Mouse (Mus musculus): ENCODE results near the gene Hmgcs2. TPM values are rescaled to one million over a fixed set of nuclear protein-coding genes. Genes with fewer than 3 reads are reported as not detected.
A peak's percentile ranks its signal among the peaks of the same experiment; 100 is the strongest.
"Not testable (repeated sequence)": the region's sequence is repeated elsewhere in the genome, so short reads cannot be mapped to it uniquely, and the experiment has no call there.

The Hmgcs2 gene
- polyA plus RNA-seq, 1 experiment from 2014 or later: 8.7 TPM

- H3K27ac ChIP-seq: peak overlapping the region; percentile 52
- ATAC-seq (replicated peaks; ENCODE audit: insufficient number of reproducible peaks, insufficient read depth, low FRiP score, low read depth): peak; percentile 51
- peak overlapping the region; percentile 61 for H3K9ac ChIP-seq
- 0 out of 2 replicates have a peak, but pooled peaks cover 4% of the 10 kb centered on the region for H3K27me3 ChIP-seq
- peak overlapping the region; percentile 96 for H3K4me2 ChIP-seq
- WGBS: under 1% methylated on average over 46 of the region's 46 CpGs
- H3K4me3 ChIP-seq: peak overlapping the region; percentile 64
- peaks cover under 1% of the 10 kb centered on the region; the same call in 1 of the 2 replicates for H3K36me3 ChIP-seq
- H3K9me3 ChIP-seq (replicated peaks): no peaks in the 10 kb centered on the region
- H3K4me1 ChIP-seq (replicated peaks): peaks cover 23% of the 10 kb centered on the region
Observed at GRCm38 (mm10) chr3:98339097-98339705, 59.0 kb downstream of the Hmgcs2 start.

DNA sequence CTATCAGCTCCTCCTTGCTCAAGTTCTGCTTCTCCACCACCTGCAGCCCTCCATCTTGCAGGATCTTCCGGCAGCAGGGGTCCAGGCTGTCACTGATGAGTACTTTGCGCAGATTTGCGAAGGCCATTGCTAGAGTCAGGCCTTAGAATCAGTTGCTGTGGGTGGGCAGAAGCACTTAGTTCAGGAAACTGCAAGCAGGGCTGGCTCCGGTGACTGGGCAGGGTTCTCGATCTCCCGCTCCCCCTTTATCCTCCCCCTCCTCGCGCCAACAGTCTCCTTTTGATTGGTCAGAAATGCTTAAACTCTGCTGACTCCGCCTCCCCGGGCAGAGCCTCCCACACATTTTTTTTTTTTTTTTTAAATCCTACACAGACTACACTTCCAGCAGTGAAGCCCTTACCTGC is 59.5 kb downstream of the Hmgcs2 start, which contains the start of gene Phgdh:
Gene Phgdh, minus strand, starts transcription at position 285 of the 404 bp plus-strand sequence.
- H3K4me1 ChIP-seq (replicated peaks): peaks cover 23% of the 10 kb centered on the region
- ATAC-seq (replicated peaks; ENCODE audit: insufficient number of reproducible peaks, insufficient read depth, low FRiP score, low read depth): peak; percentile 59
- H3K4me2 ChIP-seq: peak within 1 kb of the TSS; percentile 96
- H3K4me3 ChIP-seq: peak within 1 kb of the TSS; percentile 64
- peak within 1 kb of the TSS; percentile 61 for H3K9ac ChIP-seq
- H3K27me3 ChIP-seq; H3K36me3 ChIP-seq; H3K9me3 ChIP-seq (replicated peaks): not testable (repeated sequence)
- peak within 1 kb of the TSS; percentile 52 for H3K27ac ChIP-seq
- WGBS: under 1% methylated on average over 10 of the region's 10 CpGs

- ATAC-seq (replicated peaks; ENCODE audit: insufficient number of reproducible peaks, insufficient read depth, low FRiP score, low read depth): no peak
- Histone ChIP-seq H3K4me2 (no peak overlapping the region), H3K36me3 (no peaks in the 10 kb centered on the region), H3K9ac (no peak overlapping the region), H3K27me3 (0 out of 2 replicates have a peak, but pooled peaks cover 4% of the 10 kb centered on the region), H3K27ac (no peak overlapping the region), H3K9me3 (replicated peaks) (no peaks in the 10 kb centered on the region), H3K4me1 (replicated peaks) (peaks cover 16% of the 10 kb centered on the region), H3K4me3 (no peak overlapping the region)
- 76% methylated on average over 17 of the region's 17 CpGs for WGBS
Observed at GRCm38 (mm10) chr3:98340818-98341594, 60.8 kb downstream of the Hmgcs2 start.

DNA sequence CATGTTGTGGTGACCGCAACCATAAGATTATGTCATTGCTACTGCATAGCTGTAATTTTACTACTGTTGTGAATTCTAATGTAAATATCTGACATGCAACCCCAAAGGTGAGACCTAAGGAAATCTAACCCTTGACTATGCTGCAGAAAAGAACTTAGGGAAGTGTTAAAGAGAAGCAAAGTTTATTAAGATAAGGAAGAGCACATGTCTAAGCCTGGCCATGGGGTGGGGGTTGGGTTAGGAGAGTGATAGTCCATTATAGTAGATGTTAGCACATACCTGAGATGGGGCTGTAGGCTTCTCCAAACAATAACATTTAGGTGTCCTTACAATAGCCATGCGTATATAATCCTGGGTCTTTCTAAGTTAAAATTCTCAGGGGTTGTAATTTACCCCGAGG is 63.0 kb downstream of the Hmgcs2 start:
- H3K9me3 ChIP-seq (replicated peaks): no peaks in the 10 kb centered on the region
- H3K27me3 ChIP-seq: 0 out of 2 replicates have a peak, but pooled peaks cover 4% of the 10 kb centered on the region
- no peak overlapping the region for H3K9ac ChIP-seq
- no peaks in the 10 kb centered on the region for H3K36me3 ChIP-seq
- peaks cover 9% of the 10 kb centered on the region for H3K4me1 ChIP-seq (replicated peaks)
- H3K4me3 ChIP-seq: no peak overlapping the region
- WGBS: 84% methylated on average over 3 of the region's 3 CpGs
- ATAC-seq (replicated peaks; ENCODE audit: insufficient number of reproducible peaks, insufficient read depth, low FRiP score, low read depth): no peak
- no peak overlapping the region for H3K27ac ChIP-seq
- no peak overlapping the region for H3K4me2 ChIP-seq

GRCm38 (mm10) chr3:98348106-98348505 is 67.9 kb downstream of the Hmgcs2 start:
- Histone ChIP-seq H3K27ac (no peak overlapping the region), H3K9me3 (replicated peaks) (no peaks in the 10 kb centered on the region), H3K27me3 (no peaks in the 10 kb centered on the region), H3K4me2 (no peak overlapping the region), H3K4me3 (no peak overlapping the region), H3K9ac (no peak overlapping the region), H3K36me3 (no peaks in the 10 kb centered on the region), H3K4me1 (replicated peaks) (peaks cover 2% of the 10 kb centered on the region; the same call in 1 of the 2 replicates)
- WGBS: 62% methylated on average over 6 of the region's 6 CpGs
- no peak for ATAC-seq (replicated peaks; ENCODE audit: insufficient number of reproducible peaks, insufficient read depth, low FRiP score, low read depth)

- no peaks in the 10 kb centered on the region for H3K36me3 ChIP-seq
- no peaks in the 10 kb centered on the region for H3K9me3 ChIP-seq (replicated peaks)
- no peak; the same call in 1 of the 2 replicates for ATAC-seq (replicated peaks; ENCODE audit: insufficient number of reproducible peaks, insufficient read depth, low FRiP score, low read depth)
- no peaks in the 10 kb centered on the region for H3K27me3 ChIP-seq
- no peak overlapping the region for H3K4me3 ChIP-seq
- H3K9ac ChIP-seq: no peak overlapping the region
- H3K4me2 ChIP-seq: no peak overlapping the region
- 25% methylated on average over 8 of the region's 8 CpGs for WGBS
- peaks cover 7% of the 10 kb centered on the region for H3K4me1 ChIP-seq (replicated peaks)
- no peak overlapping the region for H3K27ac ChIP-seq
Observed at GRCm38 (mm10) chr3:98348705-98349104, 68.5 kb downstream of the Hmgcs2 start.

- H3K4me1 ChIP-seq (replicated peaks): peaks cover 6% of the 10 kb centered on the region
- no peak for ATAC-seq (replicated peaks; ENCODE audit: insufficient number of reproducible peaks, insufficient read depth, low FRiP score, low read depth)
- WGBS: 31% methylated on average over 7 of the region's 7 CpGs
- H3K4me2 ChIP-seq: no peak overlapping the region
- no peaks in the 10 kb centered on the region for H3K9me3 ChIP-seq (replicated peaks)
- no peaks in the 10 kb centered on the region for H3K27me3 ChIP-seq
- no peak overlapping the region for H3K4me3 ChIP-seq
- H3K9ac ChIP-seq: no peak overlapping the region
- no peak overlapping the region for H3K27ac ChIP-seq
- H3K36me3 ChIP-seq: no peaks in the 10 kb centered on the region
Observed at GRCm38 (mm10) chr3:98353892-98354291, 73.7 kb downstream of the Hmgcs2 start.

DNA sequence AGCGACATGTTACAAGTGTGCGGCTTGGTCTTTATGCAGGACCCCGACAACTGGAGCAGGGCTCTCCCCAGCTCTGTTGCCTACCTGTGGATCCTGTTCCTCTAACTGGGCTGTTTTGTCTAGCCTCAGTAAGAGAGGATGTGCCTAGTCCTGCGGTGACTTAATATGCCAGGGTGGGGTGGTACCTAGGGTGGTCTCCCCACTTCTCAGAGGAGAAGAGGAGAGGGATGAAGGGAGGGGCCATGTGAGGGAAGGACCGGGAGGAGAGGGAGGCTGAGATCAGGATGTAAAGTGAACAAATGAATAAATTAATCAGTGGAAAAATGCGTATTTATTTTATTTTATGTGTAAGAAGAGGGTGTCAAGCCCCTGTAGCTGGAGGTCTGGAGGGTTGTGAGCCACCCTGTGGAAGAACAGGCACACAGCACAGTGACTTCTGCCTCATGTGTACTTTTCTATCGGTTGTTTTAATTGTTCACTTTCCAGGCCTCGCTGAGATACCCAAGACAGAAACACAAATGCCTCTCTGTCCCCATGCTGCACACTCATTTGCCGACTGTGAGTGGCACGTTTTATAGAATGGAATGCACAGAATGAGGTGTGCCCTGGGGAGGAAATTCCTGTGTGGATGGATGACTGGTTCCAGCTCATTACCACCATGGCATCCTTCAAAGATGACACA is 75.2 kb downstream of the Hmgcs2 start:
- no peak overlapping the region for H3K27ac ChIP-seq
- H3K4me3 ChIP-seq: no peak overlapping the region
- peaks cover 6% of the 10 kb centered on the region for H3K4me1 ChIP-seq (replicated peaks)
- ATAC-seq (replicated peaks; ENCODE audit: insufficient number of reproducible peaks, insufficient read depth, low FRiP score, low read depth): 0 out of 2 replicates have a peak, but pooled peaks have one; percentile 18
- no peak overlapping the region for H3K9ac ChIP-seq
- no peaks in the 10 kb centered on the region for H3K9me3 ChIP-seq (replicated peaks)
- 60% methylated on average over 10 of the region's 10 CpGs for WGBS
- no peaks in the 10 kb centered on the region for H3K36me3 ChIP-seq
- H3K27me3 ChIP-seq: no peaks in the 10 kb centered on the region
- no peak overlapping the region for H3K4me2 ChIP-seq

- no peak overlapping the region for H3K9ac ChIP-seq
- peaks cover 6% of the 10 kb centered on the region for H3K4me1 ChIP-seq (replicated peaks)
- H3K27ac ChIP-seq: no peak overlapping the region
- no peaks in the 10 kb centered on the region for H3K27me3 ChIP-seq
- H3K4me3 ChIP-seq: no peak overlapping the region
- no peak overlapping the region for H3K4me2 ChIP-seq
- no peak for ATAC-seq (replicated peaks; ENCODE audit: insufficient number of reproducible peaks, insufficient read depth, low FRiP score, low read depth)
- H3K9me3 ChIP-seq (replicated peaks): no peaks in the 10 kb centered on the region
- 66% methylated on average over 6 of the region's 6 CpGs for WGBS
- no peaks in the 10 kb centered on the region for H3K36me3 ChIP-seq
Observed at GRCm38 (mm10) chr3:98356026-98356365, 75.8 kb downstream of the Hmgcs2 start.

DNA sequence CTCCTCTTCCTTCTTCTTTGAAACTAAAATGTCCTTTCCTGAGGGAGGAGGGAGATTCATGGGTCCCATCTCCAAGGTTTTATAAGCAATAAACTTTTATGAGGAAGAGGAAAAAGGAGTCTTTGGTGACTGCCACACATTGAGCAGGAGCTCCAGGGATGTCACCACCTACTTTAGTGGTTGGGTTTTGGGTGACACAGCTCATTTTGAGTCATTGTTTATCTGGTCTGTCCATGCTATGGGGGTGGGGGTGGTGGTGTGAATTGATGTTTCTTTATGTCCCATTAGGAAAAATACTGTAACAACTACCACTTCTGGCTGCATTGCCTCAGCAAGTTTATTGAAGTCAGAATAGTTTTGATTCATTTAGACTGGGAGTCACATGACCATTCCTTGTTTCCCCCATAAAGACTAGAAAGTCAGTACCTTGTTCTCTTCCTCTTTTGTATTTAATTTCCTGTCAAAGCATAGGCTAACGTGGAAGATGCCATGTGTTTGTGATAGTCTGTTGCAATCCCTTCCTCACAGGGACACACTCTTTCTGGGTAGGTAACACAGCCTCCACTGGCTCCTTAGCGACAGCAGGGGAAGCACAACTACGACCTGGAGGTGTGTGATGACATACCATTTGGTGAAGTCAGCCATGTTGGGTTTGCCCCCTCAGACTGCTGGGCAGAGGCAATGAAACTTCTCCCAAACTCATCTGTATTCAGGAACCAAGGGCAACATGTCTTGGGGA is 76.6 kb downstream of the Hmgcs2 start:
- Histone ChIP-seq H3K27me3 (no peaks in the 10 kb centered on the region), H3K4me1 (replicated peaks) (peaks cover 6% of the 10 kb centered on the region), H3K36me3 (no peaks in the 10 kb centered on the region), H3K9me3 (replicated peaks) (no peaks in the 10 kb centered on the region), H3K4me3 (no peak overlapping the region), H3K9ac (no peak overlapping the region), H3K4me2 (no peak overlapping the region), H3K27ac (no peak overlapping the region)
- ATAC-seq (replicated peaks; ENCODE audit: insufficient number of reproducible peaks, insufficient read depth, low FRiP score, low read depth): no peak
- WGBS: 50% methylated on average over 3 of the region's 3 CpGs
